Mouse (Mus musculus) ovary, adult 2 months (tissue): ENCODE data around the gene Pafah1b3. TPM values are rescaled to one million over a fixed set of nuclear protein-coding genes. Genes with fewer than 3 reads are reported as not detected.

Experiments
- polyA plus RNA-seq: library from polyadenylated mRNA; depleted of rRNA; stranded (reverse); fragments of >200 nt; gene quantifications from 2 replicates; pipeline ENCODE4 v1.2.3, GENCODE M21; 2012; rRNA removed

Gene Pafah1b3
- 154 and 172 TPM in 2 replicates for polyA plus RNA-seq

GRCm38 (mm10) chr7:25297454-25298325 is at the start of gene Pafah1b3:
TSS of gene Pafah1b3 (minus strand) at chr7:25297986.

GRCm38 (mm10) chr7:25316532-25317445 is 19.0 kb upstream of the Pafah1b3 start, which contains the start of gene Megf8:
TSS of gene Megf8 (plus strand) at chr7:25317164.

GRCm38 (mm10) chr7:25305956-25306613 is 8.3 kb upstream of the Pafah1b3 start, which contains the start of gene Tmem145:
TSS of gene Tmem145 (plus strand) at chr7:25306106.

GRCm38 (mm10) chr7:25301063-25301462 is 3.3 kb upstream of the Pafah1b3 start, which contains the start of gene Prr19:
TSS of gene Prr19 (plus strand) at chr7:25301411.

GRCm38 (mm10) chr7:25267301-25267750 is 30.5 kb downstream of the Pafah1b3 start, which contains the start of gene Cic:
TSS of gene Cic (plus strand) at chr7:25267704.

GRCm38 (mm10) chr7:25250141-25250972 is 47.4 kb downstream of the Pafah1b3 start, which contains the start of gene Erf:
TSS of gene Erf (minus strand) at chr7:25250761.

Other genes with a start within 250 kb of the Pafah1b3 start
- 94.3 and 103 TPM in 2 replicates for gene Grik5, start 225.6 kb downstream of the Pafah1b3 start, polyA plus RNA-seq
- 72.5 and 73.2 TPM in 2 replicates for gene Zfp574, start 225.4 kb downstream of the Pafah1b3 start, polyA plus RNA-seq
- gene Pou2f2, start 118.3 kb downstream of the Pafah1b3 start, polyA plus RNA-seq = 4.0 and 5.4 TPM in 2 replicates
- gene Dedd2, start 77.4 kb downstream of the Pafah1b3 start, polyA plus RNA-seq = 34.0 and 36.0 TPM in 2 replicates
- gene Zfp526, start 76.6 kb downstream of the Pafah1b3 start, polyA plus RNA-seq = 21.8 and 23.1 TPM in 2 replicates
- 129 and 159 TPM in 2 replicates for gene Gsk3a, start 60.1 kb downstream of the Pafah1b3 start, polyA plus RNA-seq
- gene Erf, start 47.2 kb downstream of the Pafah1b3 start, polyA plus RNA-seq = 60.5 and 69.1 TPM in 2 replicates
- gene Cic, start 30.3 kb downstream of the Pafah1b3 start, polyA plus RNA-seq = 123 and 151 TPM in 2 replicates
- 0.12 and 0.18 TPM in 2 replicates for gene Prr19, start 3.4 kb upstream of the Pafah1b3 start, polyA plus RNA-seq
- gene Tmem145, start 8.1 kb upstream of the Pafah1b3 start, polyA plus RNA-seq = 0.10 and 0.21 TPM in 2 replicates
- 113 and 119 TPM in 2 replicates for gene Megf8, start 19.2 kb upstream of the Pafah1b3 start, polyA plus RNA-seq
- gene Cnfn, start 71.7 kb upstream of the Pafah1b3 start, polyA plus RNA-seq = 3.7 TPM in 1 of 2 replicates, not detected in the other
- gene Lipe, start 100.7 kb upstream of the Pafah1b3 start, polyA plus RNA-seq = 105 and 109 TPM in 2 replicates
- 7.7 and 9.4 TPM in 2 replicates for gene Cxcl17, start 114.9 kb upstream of the Pafah1b3 start, polyA plus RNA-seq
- 7.2 and 8.8 TPM in 2 replicates for gene Ceacam1, start 179.6 kb upstream of the Pafah1b3 start, polyA plus RNA-seq
- 0.03 TPM in 1 of 2 replicates, not detected in the other for gene Ceacam2, start 241.9 kb upstream of the Pafah1b3 start, polyA plus RNA-seq